Mouse (Mus musculus) bone marrow, adult 2 months (tissue): Measurements from ENCODE around the gene Plxna1. TPM values are rescaled to one million over a fixed set of nuclear protein-coding genes. Genes with fewer than 3 reads are reported as not detected.

Source experiments
- H3K27ac ChIP-seq: fragments of 200-500 bp; 2 replicates; pipeline ENCODE4 v1.5.1; 2012; ENCODE audit warnings: low read depth, mild to moderate bottlenecking, control low read depth, inconsistent platforms, low read length; ENCODE audit not compliant: control insufficient read depth, poor library complexity, insufficient read depth
- H3K4me1 ChIP-seq: fragments of 200-500 bp; 2 replicates; pipeline ENCODE4 v1.6.1; 2011; ENCODE audit warnings: low read length; ENCODE audit not compliant: control insufficient read depth, insufficient read depth
- H3K4me3 ChIP-seq: fragments of 200-500 bp; replicated peaks from 2 replicates; pipeline ENCODE3; 2011; ENCODE audit warnings: mild to moderate bottlenecking, low read depth, low read length, control low read depth; ENCODE audit not compliant: control insufficient read depth
- CTCF ChIP-seq: fragments of 200-500 bp; IDR thresholded peaks from 2 replicates; pipeline ENCODE4 v1.5.1; 2011; ENCODE audit warnings: low read length, control low read depth; ENCODE audit not compliant: control insufficient read depth, insufficient read depth
- POLR2A ChIP-seq: fragments of 200-500 bp; IDR thresholded peaks from 2 replicates; pipeline ENCODE4 v1.6.1; 2011; ENCODE audit warnings: low read depth, mild to moderate bottlenecking, control low read depth, low read length, borderline replicate concordance; ENCODE audit not compliant: control insufficient read depth
- WGBS: fragments of 180-500 bp; shearing (Covaris S2); methylation state at CpG from one replicate; pipeline ENCODE4 v1.1.7; 2018; 5-methylcytosine and 5-hydroxymethylcytosine counted together
- polyA plus RNA-seq: library from polyadenylated mRNA; stranded (reverse); fragments of >200 nt; gene quantifications from 2 replicates; pipeline ENCODE4 v1.2.4, GENCODE M21; 2011; ENCODE audit warnings: low replicate concordance; ENCODE audit not compliant: missing spikeins, insufficient read depth, insufficient read length

Plxna1 gene
- polyA plus RNA-seq, 1 experiment, result 4.4 TPM

- no peak overlapping the region for H3K27ac ChIP-seq
- TF ChIP-seq CTCF (no peak), POLR2A (no peak)
- WGBS, result 73% methylated on average over 12 of the region's 12 CpGs
- no peak overlapping the region for H3K4me3 ChIP-seq
- no peaks in the 10 kb centered on the region for H3K4me1 ChIP-seq
Measured at GRCm38 (mm10) chr6:89354726-89355125, 7.7 kb downstream of the Plxna1 start.

- H3K4me1 ChIP-seq, result no peaks in the 10 kb centered on the region
- H3K4me3 ChIP-seq, result no peak overlapping the region
- no peak overlapping the region for H3K27ac ChIP-seq
- TF ChIP-seq POLR2A (no peak), CTCF (no peak)
- WGBS, result 84% methylated on average over 5 of the region's 5 CpGs
Measured at GRCm38 (mm10) chr6:89354076-89354475, 8.3 kb downstream of the Plxna1 start.

- 72% methylated on average over 8 of the region's 8 CpGs for WGBS
Measured at GRCm38 (mm10) chr6:89353101-89353500, 9.3 kb downstream of the Plxna1 start.

GRCm38 (mm10) chr6:89351441-89352137, 10.8 kb downstream of the Plxna1 start:
- 72% methylated on average over 5 of the region's 5 CpGs for WGBS
- TF ChIP-seq POLR2A, result no peak
- no peak for TF ChIP-seq CTCF
- H3K27ac ChIP-seq, result no peak overlapping the region
- no peak overlapping the region for H3K4me3 ChIP-seq
- H3K4me1 ChIP-seq, result no peaks in the 10 kb centered on the region

More at GRCm38 (mm10) chr6:89353101-89353500, 9.3 kb downstream of the Plxna1 start:
- Histone ChIP-seq H3K4me1 (no peaks in the 10 kb centered on the region), H3K27ac (no peak overlapping the region), H3K4me3 (no peak overlapping the region)
- TF ChIP-seq CTCF (no peak), POLR2A (no peak)

GRCm38 (mm10) chr6:89350520-89350919, 11.9 kb downstream of the Plxna1 start:
- TF ChIP-seq CTCF, result no peak
- TF ChIP-seq POLR2A, result no peak
- Histone ChIP-seq H3K27ac (no peak overlapping the region), H3K4me3 (no peak overlapping the region), H3K4me1 (no peaks in the 10 kb centered on the region)
- WGBS, result 90% methylated on average over 2 of the region's 2 CpGs

GRCm38 (mm10) chr6:89350037-89350515, 12.3 kb downstream of the Plxna1 start:
- H3K27ac ChIP-seq, result no peak overlapping the region
- no peak overlapping the region for H3K4me3 ChIP-seq
- TF ChIP-seq CTCF (no peak), POLR2A (no peak)
- H3K4me1 ChIP-seq, result no peaks in the 10 kb centered on the region
- 42% methylated on average over 1 of the region's 1 CpGs for WGBS

GRCm38 (mm10) chr6:89348363-89348762, 14.1 kb downstream of the Plxna1 start:
- Histone ChIP-seq H3K4me3 (no peak overlapping the region), H3K4me1 (no peaks in the 10 kb centered on the region), H3K27ac (no peak overlapping the region)
- TF ChIP-seq CTCF (no peak), POLR2A (no peak)
- WGBS, result 81% methylated on average over 9 of the region's 9 CpGs

GRCm38 (mm10) chr6:89347792-89348191, 14.6 kb downstream of the Plxna1 start:
- TF ChIP-seq POLR2A (no peak), CTCF (no peak)
- Histone ChIP-seq H3K27ac (no peak overlapping the region), H3K4me3 (no peak overlapping the region), H3K4me1 (no peaks in the 10 kb centered on the region)
- WGBS, result 68% methylated on average over 1 of the region's 1 CpGs

- no peak overlapping the region for H3K27ac ChIP-seq
- no peak for TF ChIP-seq POLR2A
- no peak overlapping the region for H3K4me3 ChIP-seq
- 97% methylated on average over 1 of the region's 1 CpGs for WGBS
- no peaks in the 10 kb centered on the region for H3K4me1 ChIP-seq
Measured at GRCm38 (mm10) chr6:89345855-89346254, 16.6 kb downstream of the Plxna1 start.
